Mouse (Mus musculus) kidney, embryonic 16.5 days (tissue): ENCODE results near the gene Mog. TPM values are rescaled to one million over a fixed set of nuclear protein-coding genes. Genes with fewer than 3 reads are reported as not detected.

Source experiments
- ATAC-seq: fragments of 200-750 bp; cut with Nextera tagmentation; 2 replicates; pipeline ENCODE4 v1.8.0; 2017; ENCODE audit warnings: moderate TSS enrichment; ENCODE audit not compliant: low FRiP score, low TSS enrichment
- H3K27ac ChIP-seq: fragments of 300-500 bp; sonication (generic); 2 replicates; pipeline ENCODE4 v1.5.1; 2014; ENCODE audit warnings: low read length
- H3K27me3 ChIP-seq: fragments of 300-500 bp; sonication (generic); 2 replicates; pipeline ENCODE4 v1.6.1; 2014; ENCODE audit warnings: low read length, control low read depth, mixed read lengths; ENCODE audit not compliant: insufficient read depth
- H3K36me3 ChIP-seq: fragments of 300-500 bp; sonication (generic); 2 replicates; pipeline ENCODE4 v1.6.1; 2014; ENCODE audit warnings: low read length, control low read depth, mixed read lengths; ENCODE audit not compliant: insufficient read depth
- H3K4me1 ChIP-seq: fragments of 300-500 bp; sonication (generic); 2 replicates; pipeline ENCODE4 v1.6.1; 2014; ENCODE audit warnings: low read length, control low read depth, mixed read lengths; ENCODE audit not compliant: insufficient read depth
- H3K4me2 ChIP-seq: fragments of 300-500 bp; sonication (generic); replicated peaks from 2 replicates; pipeline ENCODE4 v1.6.1; 2014; ENCODE audit warnings: low read depth, low read length
- H3K4me3 ChIP-seq: fragments of 300-500 bp; sonication (generic); 2 replicates; pipeline ENCODE4 v1.5.1; 2014; ENCODE audit warnings: mild to moderate bottlenecking, low read length
- H3K9ac ChIP-seq: fragments of 300-500 bp; sonication (generic); replicated peaks from 2 replicates; pipeline ENCODE4 v1.6.1; 2014; ENCODE audit warnings: low read length
- H3K9me3 ChIP-seq: fragments of 300-500 bp; sonication (generic); 2 replicates; pipeline ENCODE4 v1.6.1; 2016; ENCODE audit warnings: low read length, control low read depth
- whole genome bisulfite sequencing: fragments of 180-500 bp; shearing (Covaris S2); extraction: QIAGEN DNeasy Blood & Tissue Kit; methylation state at CpG from one replicate; pipeline ENCODE4 v1.1.7; 2014; 5-methylcytosine and 5-hydroxymethylcytosine counted together
- polyA plus RNA-seq: library from polyadenylated mRNA; unstranded; fragments of >200 nt; fragmentation: Nextera tagmentation; extraction: Ambion mirVana; gene quantifications from 2 replicates; pipeline ENCODE4 v1.2.1, GENCODE M21; 2015

Gene Mog
- polyA plus RNA-seq, 1 experiment from 2014 or later = 0.09 TPM

GRCm38 (mm10) chr17:37061435-37061834 lies 38.2 kb upstream of the Mog start:
- Histone ChIP-seq H3K9ac (no peak overlapping the region), H3K9me3 (no peaks in the 10 kb centered on the region), H3K4me1 (no peaks in the 10 kb centered on the region), H3K27me3 (no peaks in the 10 kb centered on the region), H3K27ac (no peak overlapping the region), H3K4me3 (no peak overlapping the region), H3K36me3 (peaks cover 52% of the 10 kb centered on the region), H3K4me2 (no peak overlapping the region)
- WGBS = 93% methylated on average over 3 of the region's 3 CpGs
- ATAC-seq = no peak

GRCm38 (mm10) chr17:37056957-37057356 lies 33.8 kb upstream of the Mog start:
- WGBS = 85% methylated on average over 6 of the region's 6 CpGs
- no peak overlapping the region for H3K4me2 ChIP-seq
- no peaks in the 10 kb centered on the region for H3K9me3 ChIP-seq
- peaks cover 45% of the 10 kb centered on the region for H3K36me3 ChIP-seq
- no peak for ATAC-seq
- no peaks in the 10 kb centered on the region for H3K4me1 ChIP-seq
- no peak overlapping the region for H3K4me3 ChIP-seq
- no peak overlapping the region for H3K9ac ChIP-seq
- no peaks in the 10 kb centered on the region for H3K27me3 ChIP-seq
- no peak overlapping the region for H3K27ac ChIP-seq

GRCm38 (mm10) chr17:37051745-37052144 lies 28.5 kb upstream of the Mog start:
- 61% methylated on average over 4 of the region's 4 CpGs for WGBS
- Histone ChIP-seq H3K27me3 (no peaks in the 10 kb centered on the region), H3K9ac (no peak overlapping the region), H3K27ac (no peak overlapping the region), H3K4me1 (peaks cover 18% of the 10 kb centered on the region), H3K4me2 (no peak overlapping the region), H3K4me3 (no peak overlapping the region), H3K36me3 (peaks cover 25% of the 10 kb centered on the region), H3K9me3 (no peaks in the 10 kb centered on the region)
- ATAC-seq = no peak

GRCm38 (mm10) chr17:37050876-37051275 lies 27.7 kb upstream of the Mog start:
- WGBS = 4% methylated on average over 27 of the region's 27 CpGs

GRCm38 (mm10) chr17:37050399-37050798 lies 27.2 kb upstream of the Mog start:
- 2% methylated on average over 22 of the region's 22 CpGs for WGBS
- H3K27me3 ChIP-seq = no peaks in the 10 kb centered on the region
- peak overlapping the region; percentile 69 for H3K4me3 ChIP-seq
- ATAC-seq = peak; percentile 35
- H3K9ac ChIP-seq = peak overlapping the region; percentile 76
- peaks cover 15% of the 10 kb centered on the region; the same call in 1 of the 2 replicates for H3K36me3 ChIP-seq
- no peak overlapping the region; the same call in 1 of the 2 replicates for H3K27ac ChIP-seq
- H3K4me2 ChIP-seq = peak overlapping the region; percentile 96
- H3K9me3 ChIP-seq = no peaks in the 10 kb centered on the region
- H3K4me1 ChIP-seq = peaks cover 21% of the 10 kb centered on the region

More at GRCm38 (mm10) chr17:37050876-37051275, 27.7 kb upstream of the Mog start:
- Histone ChIP-seq H3K27ac (no peak overlapping the region), H3K4me2 (peak overlapping the region; percentile 96), H3K27me3 (no peaks in the 10 kb centered on the region), H3K9me3 (no peaks in the 10 kb centered on the region), H3K4me3 (peak overlapping the region; percentile 69), H3K9ac (peak overlapping the region; percentile 76), H3K36me3 (peaks cover 17% of the 10 kb centered on the region; the same call in 1 of the 2 replicates), H3K4me1 (peaks cover 18% of the 10 kb centered on the region)
- 0 out of 2 replicates have a peak, but pooled peaks have one; percentile 0 for ATAC-seq

GRCm38 (mm10) chr17:37049570-37050310 lies 26.5 kb upstream of the Mog start:
- peak overlapping the region; percentile 96 for H3K4me2 ChIP-seq
- peak overlapping the region; percentile 69 for H3K4me3 ChIP-seq
- H3K27me3 ChIP-seq = no peaks in the 10 kb centered on the region
- H3K36me3 ChIP-seq = 0 out of 2 replicates have a peak, but pooled peaks cover 10% of the 10 kb centered on the region
- peak; percentile 6; the same call in 1 of the 2 replicates for ATAC-seq
- 4% methylated on average over 39 of the region's 39 CpGs for WGBS
- no peak overlapping the region; the same call in 1 of the 2 replicates for H3K27ac ChIP-seq
- peaks cover 24% of the 10 kb centered on the region for H3K4me1 ChIP-seq
- H3K9me3 ChIP-seq = no peaks in the 10 kb centered on the region
- peak overlapping the region; percentile 76 for H3K9ac ChIP-seq

- no peak for ATAC-seq
- no peaks in the 10 kb centered on the region for H3K27me3 ChIP-seq
- no peak overlapping the region for H3K4me2 ChIP-seq
- H3K9me3 ChIP-seq = no peaks in the 10 kb centered on the region
- peaks cover 24% of the 10 kb centered on the region for H3K4me1 ChIP-seq
- WGBS = 74% methylated on average over 7 of the region's 7 CpGs
- H3K36me3 ChIP-seq = 0 out of 2 replicates have a peak, but pooled peaks cover 3% of the 10 kb centered on the region
- no peak overlapping the region for H3K9ac ChIP-seq
- no peak overlapping the region for H3K27ac ChIP-seq
- H3K4me3 ChIP-seq = no peak overlapping the region
These were observed 25.2 kb upstream of the Mog start for GRCm38 (mm10) chr17:37048383-37048782.

- peaks cover 24% of the 10 kb centered on the region for H3K4me1 ChIP-seq
- no peak overlapping the region for H3K4me2 ChIP-seq
- no peak overlapping the region for H3K4me3 ChIP-seq
- 0 out of 2 replicates have a peak, but pooled peaks cover 3% of the 10 kb centered on the region for H3K36me3 ChIP-seq
- no peak overlapping the region for H3K9ac ChIP-seq
- WGBS = 41% methylated on average over 3 of the region's 3 CpGs
- H3K9me3 ChIP-seq = no peaks in the 10 kb centered on the region
- H3K27me3 ChIP-seq = no peaks in the 10 kb centered on the region
- ATAC-seq = no peak
- H3K27ac ChIP-seq = no peak overlapping the region
These were observed 24.8 kb upstream of the Mog start for GRCm38 (mm10) chr17:37047981-37048380.

- H3K36me3 ChIP-seq = 0 out of 2 replicates have a peak, but pooled peaks cover 2% of the 10 kb centered on the region
- H3K4me3 ChIP-seq = peak overlapping the region; percentile 87
- H3K27me3 ChIP-seq = no peaks in the 10 kb centered on the region
- no peaks in the 10 kb centered on the region for H3K9me3 ChIP-seq
- WGBS = 23% methylated on average over 19 of the region's 19 CpGs
- H3K27ac ChIP-seq = no peak overlapping the region
- H3K4me2 ChIP-seq = peak overlapping the region; percentile 95
- no peak for ATAC-seq
- H3K4me1 ChIP-seq = peaks cover 24% of the 10 kb centered on the region
- no peak overlapping the region; the same call in 1 of the 2 replicates for H3K9ac ChIP-seq
These were observed 24.3 kb upstream of the Mog start for GRCm38 (mm10) chr17:37047332-37047976.
